Mouse (Mus musculus) kidney, postnatal 25 days (tissue): ENCODE results near the gene 4933415A04Rik.

ENCODE experiments used
- DNase-seq, 2 experiments: peaks; one replicate each; pipeline ENCODE4 v3.0.0; 2021; ENCODE audit warnings: mixed read lengths in 2 of 2

Gene 4933415A04Rik

DNA sequence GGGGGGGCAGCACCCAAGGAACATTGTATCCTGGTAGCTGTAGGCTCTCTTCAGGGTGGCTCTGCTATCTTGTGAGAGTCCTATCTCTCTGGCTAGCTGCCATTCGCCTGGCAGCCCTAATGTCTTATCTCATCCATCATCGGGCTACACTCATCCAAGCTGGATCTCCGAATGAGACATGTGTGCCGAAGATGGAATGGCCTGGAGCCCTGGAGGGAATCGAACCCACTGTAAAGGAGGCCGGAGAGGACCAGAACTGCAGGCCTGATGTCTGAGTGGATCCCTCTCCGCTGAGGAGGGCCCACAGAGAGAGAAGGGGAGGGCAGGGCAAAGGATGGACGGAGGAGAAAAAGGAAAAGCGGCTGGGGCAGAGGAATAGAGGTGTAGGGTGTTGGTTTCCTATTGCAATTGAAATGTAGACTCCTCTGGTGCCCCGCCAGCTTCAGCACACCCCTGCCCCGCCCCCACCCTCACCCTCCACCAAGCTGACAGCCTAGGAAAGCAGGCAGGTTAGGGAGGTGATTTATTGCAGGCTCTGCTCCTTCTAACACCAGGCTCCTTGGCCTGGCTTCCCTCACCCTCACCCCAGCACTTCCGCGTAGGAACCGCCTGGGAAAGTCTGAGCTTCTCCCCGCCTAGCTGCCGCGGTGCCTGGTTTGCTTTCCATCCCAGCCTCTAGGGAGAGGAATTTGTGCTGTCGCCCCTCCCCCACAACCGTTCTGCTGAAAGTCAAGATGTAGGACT lies 47.0 kb downstream of the 4933415A04Rik start:
- peak; percentile 90 for DNase-seq

DNA sequence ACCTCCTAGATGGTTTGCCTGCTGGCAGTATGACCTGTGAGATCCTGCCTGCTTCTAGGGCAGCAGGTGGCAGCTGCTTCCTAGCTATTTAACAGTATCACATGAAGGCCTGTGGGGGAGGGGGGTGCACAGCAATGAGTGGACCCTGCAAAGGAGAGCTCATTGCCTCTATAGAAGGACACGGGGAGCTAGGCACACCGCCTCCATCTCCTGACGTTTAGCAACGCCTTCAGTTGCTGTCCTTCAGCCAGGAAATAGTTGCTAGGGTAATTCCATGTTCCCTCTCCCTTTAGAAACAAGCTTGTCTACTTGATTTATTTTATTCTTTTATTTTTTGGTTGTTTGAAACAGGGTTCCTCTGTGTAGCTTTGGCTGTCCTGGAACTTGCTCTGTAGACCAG lies 49.9 kb downstream of the 4933415A04Rik start:
- DNase-seq: no peak

DNA sequence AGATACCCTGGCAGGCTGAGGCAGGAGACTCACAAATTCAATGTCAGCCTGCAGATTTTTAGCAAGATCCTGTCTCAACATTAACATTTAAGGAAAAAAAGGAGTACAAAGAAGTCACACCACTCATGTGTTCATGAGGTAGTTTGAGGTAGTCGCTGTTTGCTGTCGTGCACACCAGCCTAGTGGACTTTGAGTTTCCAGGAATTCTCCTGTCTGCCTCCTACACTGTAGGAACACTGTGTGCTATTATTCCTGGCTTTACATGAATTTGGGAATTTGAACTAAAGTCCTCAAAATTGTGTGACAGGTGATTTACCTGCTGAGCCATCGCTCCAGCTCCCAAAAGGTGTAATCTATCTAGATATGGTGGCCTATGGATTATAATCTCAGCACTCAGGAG lies 51.6 kb downstream of the 4933415A04Rik start:
- DNase-seq: no peak
